Mouse (Mus musculus): ENCODE data around the gene Slc26a11.
A peak's percentile ranks its signal among the peaks of the same experiment; 100 is the strongest.

Slc26a11 gene

GRCm38 (mm10) chr11:119355443-119356385 lies at the start of gene Slc26a11, which contains the start of gene Sgsh:
Gene Slc26a11 (plus strand): TSS chr11:119355557.
Gene Sgsh (minus strand): TSS chr11:119355536.
- peak; percentile 49 for DNase-seq (ENCODE audit: low spot score)

- DNase-seq (ENCODE audit: low spot score), result no peak
Measured at GRCm38 (mm10) chr11:119306762-119307657, 48.3 kb upstream of the Slc26a11 start.

- no peak for DNase-seq (ENCODE audit: low spot score)
Measured at GRCm38 (mm10) chr11:119307658-119307867, 47.8 kb upstream of the Slc26a11 start, which contains the start of gene Card14. Gene Card14 (plus strand): TSS chr11:119307768.

GRCm38 (mm10) chr11:119307916-119308315 lies 47.4 kb upstream of the Slc26a11 start:
- DNase-seq (ENCODE audit: low spot score), result no peak

GRCm38 (mm10) chr11:119310621-119311020 lies 44.7 kb upstream of the Slc26a11 start:
- no peak for DNase-seq (ENCODE audit: low spot score)

GRCm38 (mm10) chr11:119314252-119314936 lies 41.0 kb upstream of the Slc26a11 start:
- DNase-seq (ENCODE audit: low spot score), result no peak

- DNase-seq (ENCODE audit: low spot score), result no peak
Measured at GRCm38 (mm10) chr11:119316720-119317119, 38.6 kb upstream of the Slc26a11 start.

- DNase-seq (ENCODE audit: low spot score), result no peak
Measured at GRCm38 (mm10) chr11:119322521-119322920, 32.8 kb upstream of the Slc26a11 start.

- no peak for DNase-seq (ENCODE audit: low spot score)
Measured at GRCm38 (mm10) chr11:119325068-119325467, 30.3 kb upstream of the Slc26a11 start.

- no peak for DNase-seq (ENCODE audit: low spot score)
Measured at GRCm38 (mm10) chr11:119330592-119330991, 24.8 kb upstream of the Slc26a11 start.

- DNase-seq (ENCODE audit: low spot score), result no peak
Measured at GRCm38 (mm10) chr11:119331970-119332369, 23.4 kb upstream of the Slc26a11 start.

GRCm38 (mm10) chr11:119338271-119339059 lies 16.9 kb upstream of the Slc26a11 start:
- DNase-seq (ENCODE audit: low spot score), result no peak

GRCm38 (mm10) chr11:119339179-119339578 lies 16.2 kb upstream of the Slc26a11 start:
- no peak for DNase-seq (ENCODE audit: low spot score)

- peak; percentile 66 for DNase-seq (ENCODE audit: low spot score)
Measured at GRCm38 (mm10) chr11:119339637-119340036, 15.7 kb upstream of the Slc26a11 start.

GRCm38 (mm10) chr11:119344178-119344577 lies 11.2 kb upstream of the Slc26a11 start:
- no peak for DNase-seq (ENCODE audit: low spot score)

GRCm38 (mm10) chr11:119344865-119345264 lies 10.5 kb upstream of the Slc26a11 start:
- DNase-seq (ENCODE audit: low spot score), result no peak

GRCm38 (mm10) chr11:119347125-119347524 lies 8.2 kb upstream of the Slc26a11 start:
- DNase-seq (ENCODE audit: low spot score), result no peak

GRCm38 (mm10) chr11:119352113-119352512 lies 3.2 kb upstream of the Slc26a11 start:
- no peak for DNase-seq (ENCODE audit: low spot score)

GRCm38 (mm10) chr11:119353946-119354345 lies 1.4 kb upstream of the Slc26a11 start:
- DNase-seq (ENCODE audit: low spot score), result no peak

- DNase-seq (ENCODE audit: low spot score), result no peak
Measured at GRCm38 (mm10) chr11:119354798-119355442, 437 bp upstream of the Slc26a11 start.

GRCm38 (mm10) chr11:119359089-119359488 lies 3.7 kb downstream of the Slc26a11 start:
- DNase-seq (ENCODE audit: low spot score), result no peak

Measured in left cerebral cortex, adult 11 months (tissue).